Mouse (Mus musculus) gastrocnemius, adult 2 months (tissue): Measurements from ENCODE around the gene Dlg2. TPM values are rescaled to one million over a fixed set of nuclear protein-coding genes. Genes with fewer than 3 reads are reported as not detected.

Experiments
- DNase-seq: peaks from one replicate; pipeline ENCODE4 v3.0.0; 2022
- H3K27ac ChIP-seq: fragments of 200-600 bp; 2 replicates; pipeline ENCODE4 v1.8.1; 2022; ENCODE audit warnings: mild to moderate bottlenecking
- H3K4me3 ChIP-seq: fragments of 200-600 bp; 2 replicates; pipeline ENCODE4 v1.8.1; 2022; ENCODE audit warnings: mild to moderate bottlenecking, moderate library complexity
- CTCF ChIP-seq: fragments of 200-600 bp; IDR thresholded peaks from 2 replicates; pipeline ENCODE4 v1.8.1; 2022; ENCODE audit warnings: antibody characterized with exemption, mild to moderate bottlenecking, moderate library complexity
- intact Hi-C: fragments of 180-260 bp; cut with DNase I; formaldehyde crosslinking; loops from one replicate; pipeline ENCODE4 v1.15.1; 2025
- total RNA-seq, 2 experiments: library from RNA; stranded (reverse); gene quantifications; 2 replicates each; pipeline ENCODE4 v1.2.3; 2021

The Dlg2 gene
- total RNA-seq, 2 experiments from 2014 or later = 0.22 to 0.71 TPM

GRCm38 (mm10) chr7:92163150-92163549 lies 1686.7 kb downstream of the Dlg2 start:
- no peak for TF ChIP-seq CTCF
- no peak overlapping the region for H3K4me3 ChIP-seq
- DNase-seq = no peak
- intact Hi-C loops = no loop called here
- no peak overlapping the region for H3K27ac ChIP-seq

DNA sequence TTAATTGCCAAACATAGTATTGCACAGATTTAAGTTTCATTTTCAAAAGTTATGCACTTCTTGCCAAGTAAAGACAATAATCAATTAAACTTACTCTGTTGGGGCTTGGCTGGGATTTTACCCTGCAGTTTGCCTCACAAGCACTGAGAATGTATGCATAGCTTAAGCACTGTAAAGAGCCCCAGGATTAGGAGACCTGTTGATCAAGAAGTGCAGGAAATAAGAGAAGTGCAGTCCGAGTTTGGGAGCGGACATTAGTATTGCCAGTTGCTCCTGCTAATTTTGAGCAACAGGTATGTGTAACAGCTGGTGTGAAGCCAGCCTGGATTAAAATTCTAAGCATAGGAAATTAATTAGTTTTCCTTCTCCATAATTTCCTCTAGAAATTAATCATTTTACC lies 1687.8 kb downstream of the Dlg2 start:
- intact Hi-C loops = no loop called here
- H3K27ac ChIP-seq = no peak overlapping the region
- no peak overlapping the region for H3K4me3 ChIP-seq
- DNase-seq = no peak
- TF ChIP-seq CTCF = no peak

- intact Hi-C loops = no loop called here
- Histone ChIP-seq H3K4me3 (no peak overlapping the region), H3K27ac (no peak overlapping the region)
- no peak for DNase-seq
- no peak for TF ChIP-seq CTCF
Measured at GRCm38 (mm10) chr7:92164875-92165518, 1688.5 kb downstream of the Dlg2 start.

GRCm38 (mm10) chr7:92180029-92180428 lies 1703.6 kb downstream of the Dlg2 start:
- Histone ChIP-seq H3K4me3 (peak overlapping the region; percentile 48), H3K27ac (no peak overlapping the region)
- no peak for TF ChIP-seq CTCF
- no peak for DNase-seq
- intact Hi-C loops = no loop called here

GRCm38 (mm10) chr7:92180591-92181587 lies 1704.4 kb downstream of the Dlg2 start:
- intact Hi-C loops = no loop called here
- DNase-seq = peak; percentile 21
- H3K27ac ChIP-seq = no peak overlapping the region
- peak overlapping the region; percentile 48 for H3K4me3 ChIP-seq
- no peak for TF ChIP-seq CTCF

GRCm38 (mm10) chr7:92181959-92182612 lies 1705.6 kb downstream of the Dlg2 start:
- H3K27ac ChIP-seq = no peak overlapping the region
- TF ChIP-seq CTCF = no peak
- intact Hi-C loops = no loop called here
- H3K4me3 ChIP-seq = no peak overlapping the region
- DNase-seq = no peak

GRCm38 (mm10) chr7:92184371-92185059 lies 1708.0 kb downstream of the Dlg2 start:
- Histone ChIP-seq H3K4me3 (no peak overlapping the region), H3K27ac (no peak overlapping the region)
- intact Hi-C loops = no loop called here
- no peak for DNase-seq
- no peak for TF ChIP-seq CTCF

- TF ChIP-seq CTCF = no peak
Measured at GRCm38 (mm10) chr7:92186341-92186740, 1709.9 kb downstream of the Dlg2 start.

DNA sequence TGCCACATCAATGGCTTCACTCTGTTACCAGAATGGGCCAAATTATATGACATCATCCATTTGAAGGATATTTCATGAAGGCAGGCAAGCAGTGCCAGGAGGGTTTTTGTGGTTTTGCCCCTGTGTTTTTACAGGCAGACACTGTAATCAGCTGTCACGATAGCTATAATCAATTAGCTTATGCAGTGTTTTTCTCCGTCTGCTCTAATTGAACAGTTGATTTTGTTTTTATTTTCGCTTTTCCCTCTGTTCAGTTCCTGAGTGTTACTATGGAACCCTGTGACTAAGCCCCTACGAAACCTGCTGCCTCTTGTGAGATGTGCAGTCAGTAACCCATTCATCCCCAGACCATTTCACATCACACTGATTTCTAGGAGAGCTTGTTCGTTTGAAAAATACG lies 1712.7 kb downstream of the Dlg2 start:
- TF ChIP-seq CTCF = no peak
- H3K27ac ChIP-seq = no peak overlapping the region

More at GRCm38 (mm10) chr7:92186341-92186740, 1709.9 kb downstream of the Dlg2 start:
- intact Hi-C loops = no loop called here
- no peak for DNase-seq
- Histone ChIP-seq H3K4me3 (no peak overlapping the region), H3K27ac (no peak overlapping the region)

GRCm38 (mm10) chr7:92196004-92196403 lies 1719.5 kb downstream of the Dlg2 start:
- intact Hi-C loops = no loop called here
- no peak overlapping the region for H3K27ac ChIP-seq
- no peak for DNase-seq
- no peak for TF ChIP-seq CTCF
- H3K4me3 ChIP-seq = no peak overlapping the region

More for the DNA sequence above, 1712.7 kb downstream of the Dlg2 start:
- no peak for DNase-seq
- H3K4me3 ChIP-seq = no peak overlapping the region
- intact Hi-C loops = no loop called here

DNA sequence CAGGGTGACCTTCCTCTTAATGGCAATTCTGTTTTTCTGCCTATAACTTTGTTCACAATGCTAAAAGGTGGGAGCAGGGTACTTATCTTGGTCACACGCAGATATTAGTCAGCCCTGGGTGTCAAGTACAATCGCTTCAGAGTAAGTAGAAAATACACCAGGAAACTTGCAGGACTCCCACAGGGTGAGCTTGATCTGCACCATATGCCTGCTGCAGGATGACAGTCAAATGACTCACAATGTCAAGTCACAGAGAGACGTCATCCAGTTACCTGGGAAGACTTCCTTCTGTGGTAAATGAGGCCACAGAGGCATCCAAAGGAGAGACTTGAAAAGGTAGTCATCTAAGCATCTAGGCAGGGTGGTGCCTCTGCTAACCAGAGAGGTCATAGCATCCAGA lies 1721.1 kb downstream of the Dlg2 start:
- H3K27ac ChIP-seq = no peak overlapping the region
- no peak for TF ChIP-seq CTCF
- intact Hi-C loops = no loop called here
- H3K4me3 ChIP-seq = no peak overlapping the region
- no peak for DNase-seq

DNA sequence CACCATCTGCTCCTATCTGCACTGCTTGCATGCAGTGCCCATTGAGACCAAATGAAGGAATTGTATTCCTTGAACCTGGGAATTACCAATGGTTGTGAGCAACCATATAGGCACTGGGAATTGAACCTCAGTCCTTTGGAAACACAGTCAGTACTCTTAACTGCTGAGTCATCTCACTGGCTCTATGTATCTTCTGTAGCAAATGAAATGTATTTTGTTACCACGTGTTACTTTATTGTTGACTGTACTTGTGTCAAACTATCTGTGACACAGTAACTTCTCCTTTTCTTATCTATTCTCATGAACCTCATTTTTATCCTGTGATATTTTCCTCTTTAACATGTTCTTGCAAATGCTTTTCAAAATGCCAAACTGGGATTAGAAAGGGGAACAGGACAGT lies 1722.7 kb downstream of the Dlg2 start:
- H3K27ac ChIP-seq = no peak overlapping the region
- intact Hi-C loops = no loop called here
- DNase-seq = no peak
- no peak overlapping the region for H3K4me3 ChIP-seq
- no peak for TF ChIP-seq CTCF

DNA sequence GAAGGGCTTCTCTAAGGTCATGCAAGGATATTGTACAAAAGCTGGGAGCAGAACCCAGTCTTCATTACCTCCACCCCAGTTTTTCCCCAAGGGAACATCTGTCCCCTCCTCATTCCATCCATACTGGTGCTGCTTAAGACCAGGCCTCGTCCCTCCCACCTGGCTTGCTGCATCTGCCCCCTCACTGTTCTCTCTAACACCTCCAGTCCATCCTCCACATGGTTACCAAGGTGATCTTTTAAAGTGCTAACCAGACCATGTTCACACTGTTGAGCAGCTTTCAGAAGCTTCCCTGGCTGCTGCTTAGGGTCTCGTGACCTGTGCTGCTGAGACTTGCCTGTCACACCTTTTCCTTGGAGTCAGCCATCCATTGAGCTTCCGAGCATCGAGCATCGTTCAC lies 1734.2 kb downstream of the Dlg2 start:
- intact Hi-C loops = no loop called here
- no peak for TF ChIP-seq CTCF
- Histone ChIP-seq H3K4me3 (no peak overlapping the region), H3K27ac (no peak overlapping the region)
- DNase-seq = no peak
